Mouse (Mus musculus) intestine, embryonic 14.5 days (tissue): ENCODE measurements around the gene Tubb1. TPM values are rescaled to one million over a fixed set of nuclear protein-coding genes. Genes with fewer than 3 reads are reported as not detected.

ENCODE experiments used
- ATAC-seq: fragments of 200-750 bp; cut with Nextera tagmentation; replicated peaks from 2 replicates; pipeline ENCODE4 v1.8.0; 2017; ENCODE audit warnings: low read depth, moderate number of reproducible peaks, moderate TSS enrichment, moderate library complexity; ENCODE audit not compliant: low FRiP score, low TSS enrichment
- DNase-seq: peaks from one replicate; pipeline ENCODE4 v3.0.0-alpha.2; 2018; ENCODE audit warnings: low spot score
- H3K27ac ChIP-seq: fragments of 300-500 bp; sonication (generic); 2 replicates; pipeline ENCODE4 v1.5.1; 2014; ENCODE audit warnings: low read depth, mild to moderate bottlenecking, control low read depth
- H3K27me3 ChIP-seq: fragments of 300-500 bp; sonication (generic); replicated peaks from 2 replicates; pipeline ENCODE4 v1.6.1; 2014; ENCODE audit warnings: low read length, control low read depth; ENCODE audit not compliant: control insufficient read depth, insufficient read depth
- H3K36me3 ChIP-seq: fragments of 300-500 bp; sonication (generic); 2 replicates; pipeline ENCODE4 v1.6.1; 2014; ENCODE audit warnings: low read length, control low read depth; ENCODE audit not compliant: control insufficient read depth, insufficient read depth
- H3K4me1 ChIP-seq: fragments of 300-500 bp; sonication (generic); replicated peaks from 2 replicates; pipeline ENCODE4 v1.6.1; 2014; ENCODE audit warnings: low read length, control low read depth, mixed read lengths; ENCODE audit not compliant: control insufficient read depth, insufficient read depth
- H3K4me2 ChIP-seq: fragments of 300-500 bp; sonication (generic); 2 replicates; pipeline ENCODE4 v1.6.1; 2014; ENCODE audit warnings: low read length
- H3K4me3 ChIP-seq: fragments of 300-500 bp; sonication (generic); 2 replicates; pipeline ENCODE4 v1.5.1; 2014; ENCODE audit warnings: low read depth, low read length, control low read depth, mixed read lengths
- H3K9ac ChIP-seq: fragments of 300-500 bp; sonication (generic); 2 replicates; pipeline ENCODE4 v1.6.1; 2014; ENCODE audit warnings: mild to moderate bottlenecking, low read length
- H3K9me3 ChIP-seq: fragments of 300-500 bp; sonication (generic); 2 replicates; pipeline ENCODE4 v1.6.1; 2016; ENCODE audit warnings: low read length, control low read depth; ENCODE audit not compliant: control insufficient read depth
- WGBS: fragments of 180-500 bp; shearing (Covaris S2); extraction: QIAGEN DNeasy Blood & Tissue Kit; methylation state at CpG from one replicate; pipeline ENCODE4 v1.1.7; 2014; 5-methylcytosine and 5-hydroxymethylcytosine counted together
- polyA plus RNA-seq: library from polyadenylated mRNA; unstranded; fragments of >200 nt; fragmentation: Nextera tagmentation; extraction: Ambion mirVana; gene quantifications from 2 replicates; pipeline ENCODE4 v1.2.1, GENCODE M21; 2014

The Tubb1 gene
- polyA plus RNA-seq, 1 experiment from 2014 or later, result 2.6 TPM

DNA sequence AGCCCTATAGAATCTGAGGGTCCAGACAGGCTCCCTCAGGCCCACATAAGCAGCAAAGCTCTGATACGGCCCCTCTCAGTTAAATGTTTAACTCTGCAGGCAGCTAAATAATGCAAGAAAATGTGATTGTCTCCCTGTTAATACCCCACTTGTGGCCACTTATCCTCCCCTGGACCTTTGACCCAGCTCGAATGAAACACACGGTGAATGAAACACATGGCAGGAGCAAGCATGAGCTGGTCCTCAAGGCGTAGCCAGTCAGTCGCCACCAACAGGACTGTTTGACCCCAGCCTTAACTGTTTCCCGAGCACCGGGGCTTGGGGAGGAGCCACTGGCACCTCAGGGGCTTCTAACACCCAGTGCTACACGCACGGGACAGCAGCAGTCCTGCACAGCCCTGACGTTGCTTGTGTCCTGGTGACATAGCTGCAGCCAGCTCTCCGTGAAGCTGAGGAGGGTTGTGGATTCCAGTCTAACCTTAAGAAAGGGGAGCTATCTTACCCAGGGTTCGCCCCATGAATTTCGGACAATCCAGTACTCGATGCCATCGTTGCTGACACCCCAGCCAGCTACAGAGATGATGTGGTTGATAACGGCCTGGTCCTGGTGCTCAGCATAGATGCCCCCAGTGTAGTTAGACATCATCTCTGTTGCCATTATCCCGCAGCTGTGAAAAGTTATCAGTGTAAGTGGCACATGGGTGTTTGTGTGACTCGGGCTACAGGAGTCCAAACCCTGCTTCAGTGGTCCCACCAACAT lies 22.2 kb upstream of the Tubb1 start:
- DNase-seq (no peak), ATAC-seq (no peak)
- Histone ChIP-seq H3K4me2 (no peak overlapping the region), H3K36me3 (peaks cover 73% of the 10 kb centered on the region), H3K9me3 (no peaks in the 10 kb centered on the region), H3K9ac (no peak overlapping the region), H3K4me3 (no peak overlapping the region), H3K27ac (no peak overlapping the region), H3K4me1 (no peaks in the 10 kb centered on the region), H3K27me3 (no peaks in the 10 kb centered on the region)
- 81% methylated on average over 18 of the region's 18 CpGs for WGBS

DNA sequence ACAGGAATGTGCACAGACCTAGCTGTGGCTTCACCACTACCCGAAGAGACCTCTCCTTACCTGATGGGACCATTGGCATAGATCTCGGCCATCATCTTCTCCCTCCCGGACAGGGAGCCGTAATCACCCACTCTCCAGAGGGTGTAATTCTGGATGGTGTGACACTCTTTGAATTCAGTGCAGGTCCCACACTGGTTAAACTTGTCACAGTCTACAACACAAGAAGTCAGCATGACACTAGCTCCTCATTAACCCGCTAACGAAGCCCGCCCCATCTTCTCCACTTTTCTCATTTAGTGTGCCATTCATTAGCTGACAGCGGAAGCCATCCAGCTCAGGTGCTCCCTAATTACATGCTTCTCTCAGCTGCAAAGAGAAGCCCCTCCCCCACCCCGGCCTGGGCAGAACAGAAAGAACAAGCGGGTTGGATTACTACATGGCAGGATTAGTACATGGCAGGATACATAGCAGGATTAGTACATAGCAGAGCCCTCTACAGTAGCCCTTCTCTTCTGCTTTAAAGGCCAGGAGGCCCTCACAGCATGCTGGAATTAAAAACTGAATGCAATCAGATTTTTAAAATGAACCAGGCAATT lies 21.4 kb upstream of the Tubb1 start:
- H3K4me1 ChIP-seq, result no peaks in the 10 kb centered on the region
- peaks cover 69% of the 10 kb centered on the region for H3K36me3 ChIP-seq
- H3K9ac ChIP-seq, result no peak overlapping the region
- ATAC-seq, result no peak
- no peaks in the 10 kb centered on the region for H3K9me3 ChIP-seq
- DNase-seq, result no peak
- no peak overlapping the region for H3K4me3 ChIP-seq
- 87% methylated on average over 10 of the region's 10 CpGs for WGBS
- no peaks in the 10 kb centered on the region for H3K27me3 ChIP-seq
- no peak overlapping the region for H3K4me2 ChIP-seq
- H3K27ac ChIP-seq, result no peak overlapping the region

DNA sequence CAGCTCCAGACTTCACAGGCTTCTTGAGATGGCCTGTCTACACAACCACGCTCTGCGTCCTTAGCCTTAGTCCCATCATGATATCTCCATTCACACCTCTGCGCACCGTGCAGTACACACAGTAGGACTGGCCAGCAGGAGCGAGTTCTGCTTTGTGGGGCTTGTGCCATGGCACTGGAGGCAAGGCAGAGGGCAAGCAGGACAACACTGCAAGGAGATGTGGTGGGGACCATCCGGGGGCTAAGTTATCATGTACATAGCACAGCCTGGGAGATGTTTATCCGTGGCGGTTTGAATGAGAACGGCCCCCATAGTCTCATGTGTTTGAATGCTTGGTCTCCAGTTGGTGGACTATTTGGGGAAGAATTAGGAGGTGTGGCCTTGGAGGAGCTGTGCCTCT lies 15.6 kb upstream of the Tubb1 start:
- WGBS, result 96% methylated on average over 9 of the region's 9 CpGs
- no peaks in the 10 kb centered on the region for H3K9me3 ChIP-seq
- peaks cover 15% of the 10 kb centered on the region for H3K4me1 ChIP-seq
- no peak overlapping the region for H3K4me3 ChIP-seq
- no peak overlapping the region for H3K27ac ChIP-seq
- H3K4me2 ChIP-seq, result no peak overlapping the region
- no peak overlapping the region for H3K9ac ChIP-seq
- ATAC-seq (no peak), DNase-seq (no peak)
- peaks cover 23% of the 10 kb centered on the region for H3K36me3 ChIP-seq
- H3K27me3 ChIP-seq, result no peaks in the 10 kb centered on the region

DNA sequence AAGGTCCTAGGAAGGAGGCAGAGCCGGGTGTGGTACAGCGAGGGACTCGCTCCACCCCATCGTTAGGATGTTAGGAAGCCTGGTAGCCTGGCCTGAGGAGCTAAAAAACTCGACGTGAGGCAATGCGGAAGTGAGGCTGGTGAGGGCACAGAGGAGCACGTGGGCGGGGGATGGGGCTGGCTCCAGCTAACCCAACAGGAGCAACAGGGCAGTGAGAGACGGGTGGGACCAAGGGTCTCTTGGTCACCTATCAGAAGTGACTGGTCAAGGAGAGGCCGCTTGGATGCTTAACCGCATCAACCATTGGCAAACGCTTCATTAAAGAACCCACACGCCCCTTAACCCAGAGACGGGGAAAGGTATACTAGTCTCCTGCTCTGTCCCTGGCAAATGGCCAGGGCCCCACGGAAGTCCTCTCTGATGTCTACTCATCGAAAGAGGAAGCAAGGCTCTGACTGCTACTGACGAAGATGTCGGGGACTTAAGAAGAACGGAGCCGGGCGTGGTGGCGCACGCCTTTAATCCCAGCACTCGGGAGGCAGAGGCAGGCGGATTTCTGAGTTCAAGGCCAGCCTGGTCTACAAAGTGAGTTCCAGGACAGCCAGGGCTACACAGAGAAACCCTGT lies 14.3 kb upstream of the Tubb1 start:
- no peak overlapping the region for H3K4me2 ChIP-seq
- 88% methylated on average over 25 of the region's 26 CpGs for WGBS
- no peak overlapping the region for H3K27ac ChIP-seq
- no peaks in the 10 kb centered on the region for H3K9me3 ChIP-seq
- H3K36me3 ChIP-seq, result peaks cover 23% of the 10 kb centered on the region
- no peaks in the 10 kb centered on the region for H3K27me3 ChIP-seq
- H3K4me1 ChIP-seq, result peaks cover 15% of the 10 kb centered on the region
- H3K4me3 ChIP-seq, result no peak overlapping the region
- ATAC-seq, result no peak
- no peak for DNase-seq
- H3K9ac ChIP-seq, result no peak overlapping the region

DNA sequence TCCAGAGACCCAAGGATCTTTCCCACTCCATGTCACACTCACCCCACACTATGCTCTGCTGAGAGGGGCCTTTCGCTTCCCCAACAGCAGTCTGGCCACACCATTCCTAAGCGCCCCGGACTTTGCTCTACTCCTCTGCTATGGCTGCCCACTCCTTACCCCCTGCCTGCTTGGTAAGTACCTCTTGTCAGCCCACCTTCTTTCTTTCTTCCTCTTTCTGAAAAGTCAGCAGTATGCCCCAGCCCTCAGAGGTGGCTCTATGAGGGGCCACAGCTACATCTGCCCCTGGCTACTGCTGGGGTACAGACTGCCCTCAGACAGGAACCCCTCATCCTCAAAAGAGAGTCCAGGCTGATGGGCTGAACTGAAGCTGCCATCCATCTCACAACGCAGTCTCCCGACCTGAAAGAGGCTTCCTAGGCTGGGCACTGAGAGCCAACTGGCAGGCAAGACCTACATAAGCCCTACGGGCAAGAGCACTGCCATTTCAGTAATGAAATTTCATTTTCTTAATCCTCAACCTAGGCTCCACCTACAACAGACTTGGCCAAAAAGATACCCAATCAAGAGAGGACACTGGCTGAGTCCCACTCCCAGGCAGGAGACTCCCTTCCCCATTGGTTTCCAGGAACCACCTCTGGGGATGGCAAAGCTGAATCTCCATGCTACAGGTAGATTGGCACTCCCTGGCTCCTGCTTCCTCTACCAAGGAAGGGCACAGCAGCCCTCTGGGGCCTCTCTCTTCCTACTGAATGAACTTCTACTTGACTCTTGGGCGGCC lies 13.4 kb upstream of the Tubb1 start:
- H3K27me3 ChIP-seq, result no peaks in the 10 kb centered on the region
- peaks cover 18% of the 10 kb centered on the region; the same call in 1 of the 2 replicates for H3K36me3 ChIP-seq
- no peak overlapping the region for H3K9ac ChIP-seq
- WGBS, result 94% methylated on average over 7 of the region's 7 CpGs
- no peak overlapping the region for H3K4me3 ChIP-seq
- H3K4me2 ChIP-seq, result no peak overlapping the region
- DNase-seq, result no peak
- no peaks in the 10 kb centered on the region for H3K9me3 ChIP-seq
- ATAC-seq, result no peak
- H3K27ac ChIP-seq, result no peak overlapping the region
- peaks cover 15% of the 10 kb centered on the region for H3K4me1 ChIP-seq

DNA sequence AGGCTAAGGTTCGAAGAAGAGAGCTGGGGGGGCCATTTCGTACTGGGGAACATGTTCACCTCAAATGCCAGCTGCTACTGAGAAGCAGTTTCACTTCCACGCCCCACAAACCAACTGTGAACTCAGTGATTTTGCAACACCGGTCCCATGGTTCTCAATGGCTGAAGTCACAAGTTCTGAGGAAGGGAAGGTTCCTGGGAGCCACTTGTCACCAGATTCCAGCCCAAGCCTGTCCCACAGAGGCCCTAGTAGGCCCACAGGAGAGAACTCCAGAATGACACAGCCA lies 12.9 kb upstream of the Tubb1 start:
- Histone ChIP-seq H3K27ac (no peak overlapping the region), H3K9ac (no peak overlapping the region), H3K4me3 (peak overlapping the region; percentile 58; the same call in 1 of the 2 replicates), H3K27me3 (no peaks in the 10 kb centered on the region), H3K4me2 (peak overlapping the region; percentile 82), H3K36me3 (peaks cover 16% of the 10 kb centered on the region; the same call in 1 of the 2 replicates), H3K9me3 (no peaks in the 10 kb centered on the region), H3K4me1 (peaks cover 15% of the 10 kb centered on the region)
- DNase-seq (no peak), ATAC-seq (no peak)
- 96% methylated on average over 4 of the region's 4 CpGs for WGBS

DNA sequence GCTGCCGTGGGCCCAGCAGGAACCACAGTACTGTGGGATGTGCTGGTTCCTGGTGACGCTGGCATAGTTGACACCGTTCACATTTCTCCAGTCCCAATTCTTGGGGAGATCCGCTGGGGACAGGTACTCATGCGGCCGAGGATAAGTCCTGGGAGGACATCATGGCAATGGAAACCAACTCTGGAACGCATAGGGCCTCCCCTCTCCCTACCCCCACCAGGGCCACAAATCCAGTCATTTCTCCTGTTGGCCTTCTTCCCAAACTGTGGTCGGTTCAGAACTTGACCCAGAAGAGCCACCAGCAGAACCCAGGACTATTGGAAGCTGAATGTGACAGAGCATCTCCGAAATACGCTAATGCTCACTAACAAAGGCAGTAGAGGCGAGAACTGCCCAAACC lies 12.3 kb upstream of the Tubb1 start:
- Histone ChIP-seq H3K9me3 (no peaks in the 10 kb centered on the region), H3K9ac (peak overlapping the region; percentile 38), H3K27ac (peak overlapping the region; percentile 10; the same call in 1 of the 2 replicates), H3K36me3 (peaks cover 13% of the 10 kb centered on the region; the same call in 1 of the 2 replicates), H3K4me1 (peaks cover 15% of the 10 kb centered on the region), H3K27me3 (no peaks in the 10 kb centered on the region), H3K4me2 (peak overlapping the region; percentile 82), H3K4me3 (peak overlapping the region; percentile 58)
- 68% methylated on average over 11 of the region's 11 CpGs for WGBS
- no peak for ATAC-seq
- no peak for DNase-seq

DNA sequence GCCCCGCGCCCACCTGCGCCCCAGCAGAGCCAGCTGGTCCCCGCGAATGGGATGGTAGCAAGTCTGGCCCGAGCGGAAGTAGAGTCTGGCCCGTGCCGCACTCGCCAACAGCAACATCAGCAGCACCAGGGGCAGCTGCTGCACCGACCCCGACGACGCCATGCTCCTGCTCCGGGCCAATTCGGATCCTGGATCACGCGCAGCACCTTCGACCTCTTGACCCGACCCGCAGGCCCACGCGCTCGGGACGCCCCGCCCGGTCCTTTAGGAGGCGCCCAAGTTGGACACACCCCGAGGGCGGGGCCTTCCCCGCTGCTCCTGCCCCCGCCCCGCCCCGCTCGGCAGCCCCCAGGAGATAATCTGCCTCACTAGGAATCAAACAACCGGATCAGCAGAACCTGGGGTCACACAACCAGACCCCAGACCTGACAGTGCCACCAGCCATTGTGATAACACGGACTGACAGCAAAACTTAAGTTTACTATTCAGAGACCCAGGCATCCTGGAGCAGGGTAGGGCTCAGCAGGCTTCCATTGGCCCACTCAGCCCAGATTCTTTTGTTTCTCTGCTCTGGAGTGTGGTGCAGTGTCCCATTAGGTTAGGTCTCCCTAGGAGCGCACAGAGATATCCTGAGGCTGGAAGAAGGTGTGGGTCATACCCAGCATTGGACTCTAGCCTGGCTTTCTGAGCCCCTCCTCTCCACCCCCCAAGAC lies 11.6 kb upstream of the Tubb1 start, which contains the start of gene Ctsz:
TSS of gene Ctsz (minus strand) at position 303 of the 713 bp plus-strand sequence.
- peak; percentile 76 for ATAC-seq
- Histone ChIP-seq H3K36me3 (peaks cover 8% of the 10 kb centered on the region; the same call in 1 of the 2 replicates), H3K4me1 (peaks cover 15% of the 10 kb centered on the region), H3K27ac (peak within 1 kb of the TSS; percentile 10; the same call in 1 of the 2 replicates), H3K4me2 (peak within 1 kb of the TSS; percentile 82), H3K9ac (peak within 1 kb of the TSS; percentile 38), H3K4me3 (peak within 1 kb of the TSS; percentile 58), H3K27me3 (no peaks in the 10 kb centered on the region), H3K9me3 (no peaks in the 10 kb centered on the region)
- DNase-seq, result peak; percentile 85
- 2% methylated on average over 38 of the region's 38 CpGs for WGBS
